9 mouse cellular contexts compared by ENCODE assay signal in genomic region chr19:12433033-12433432, GRCm38 (mm10). TPM values are rescaled to one million over a fixed set of nuclear protein-coding genes. Genes with fewer than 3 reads are reported as not detected.
DNase-seq lines count a peak whose midpoint lies in the region; TF ChIP-seq lines count a peak whose summit lies in the region.
"Had no signal": no experiment of that assay in that cellular context is flagged by ENCODE, and none has a peak within 500 bp of the region (broad histone marks: within the 10 kb centered on the region; RNA-seq: fewer than 3 reads in every experiment).

No protein-coding gene starts in this region.

- TF ChIP-seq CTCF in heart, adult 2 months (IDR thresholded peaks at IDR 0.05): peak; percentile 72
- peak; percentile 59 for TF ChIP-seq CTCF in kidney, adult 2 months (conservative IDR thresholded peaks at IDR 0.05; ENCODE audit: insufficient read depth, insufficient read length, low read depth, low read length)

- H3K36me3 ChIP-seq in heart, adult 2 months (ENCODE audit: control insufficient read depth, insufficient read depth, low read length): no peaks in the 10 kb centered on the region
- H3K36me3 ChIP-seq in heart, embryonic 10.5 days: no peaks in the 10 kb centered on the region
- H3K36me3 ChIP-seq in kidney, adult 2 months (ENCODE audit: control insufficient read depth, insufficient read depth, low read length): no peaks in the 10 kb centered on the region

- no peak for TF ChIP-seq POLR2A in heart, adult 2 months (IDR thresholded peaks at IDR 0.05; ENCODE audit: insufficient read depth, low read depth, low read length)
- no peak for TF ChIP-seq POLR2A in kidney, adult 2 months (IDR thresholded peaks at IDR 0.05; ENCODE audit: low read depth, low read length)

- no peak overlapping the region for H3K4me3 ChIP-seq in heart, adult 2 months
- no peak overlapping the region for H3K4me3 ChIP-seq in heart, embryonic 10.5 days
- H3K4me3 ChIP-seq in kidney, adult 2 months (ENCODE audit: insufficient read depth, low read depth, low read length): no peak overlapping the region

- 12% methylated on average over 2 of the region's 2 CpGs for WGBS in heart, adult 2 months
- WGBS in heart, embryonic 10.5 days: 15% methylated on average over 2 of the region's 2 CpGs
- WGBS in kidney, adult 2 months: 7% methylated on average over 2 of the region's 2 CpGs

- intact Hi-C loops in heart, adult 2 months (cut with DNase I): loop anchor here (5.0 to 10.0 kb wide), 3 partner anchors 34 to 162 kb away; partner anchors contain the start of genes Dtx4 and Gm4952

- H3K4me1 ChIP-seq in heart, adult 2 months (ENCODE audit: control insufficient read depth, insufficient read depth, low read length): no peaks in the 10 kb centered on the region; the same call in 1 of the 2 replicates
- no peaks in the 10 kb centered on the region for H3K4me1 ChIP-seq in heart, embryonic 10.5 days
- no peaks in the 10 kb centered on the region for H3K4me1 ChIP-seq in kidney, adult 2 months (ENCODE audit: control insufficient read depth, insufficient read depth, low read length)

- no peaks in the 10 kb centered on the region for H3K79me2 ChIP-seq in heart, adult 2 months (replicated peaks; ENCODE audit: control insufficient read depth, insufficient read depth, low read length)

- no peak overlapping the region for H3K9ac ChIP-seq in heart, adult 2 months (ENCODE audit: low read depth, low read length)

- TF ChIP-seq EP300 in heart, adult 2 months (IDR thresholded peaks at IDR 0.05; ENCODE audit: insufficient read depth, low read depth, low read length): no peak

- no peaks in the 10 kb centered on the region for H3K9me3 ChIP-seq in heart, embryonic 10.5 days

- peak in 1 of 2 experiments; percentile 50 for DNase-seq in heart, adult 2 months
- DNase-seq in heart, embryonic 10.5 days (ENCODE audit: low spot score): no peak
- peak; percentile 2 to 11 for DNase-seq in CD8-positive naive resting alpha-beta T cell, adult 2 months (ENCODE audit: low read depth in 2 of 2, low spot score in 2 of 2)
- DNase-seq in cerebellum, adult 8-10 months: peak; percentile 11
- peak; percentile 10 for DNase-seq in gastrocnemius, postnatal 10 days
- peak; percentile 65 for DNase-seq in kidney, adult 2 months
- DNase-seq in lung, postnatal 4 days: peak; percentile 42 to 61
- DNase-seq in spleen, postnatal 36 days (ENCODE audit: low spot score in 2 of 2): peak; percentile 60 to 66

- no peaks in the 10 kb centered on the region for H3K27me3 ChIP-seq in heart, adult 2 months (ENCODE audit: control insufficient read depth, insufficient read depth, low read length)
- no peaks in the 10 kb centered on the region for H3K27me3 ChIP-seq in heart, embryonic 10.5 days (ENCODE audit: insufficient read depth, poor library complexity, severe bottlenecking)
- H3K27me3 ChIP-seq in kidney, adult 2 months (replicated peaks; ENCODE audit: control insufficient read depth, insufficient read depth, low read length): no peaks in the 10 kb centered on the region

- H3K27ac ChIP-seq in heart, adult 2 months: no peak overlapping the region
- H3K27ac ChIP-seq in heart, embryonic 10.5 days: no peak overlapping the region
- no peak overlapping the region for H3K27ac ChIP-seq in kidney, adult 2 months (ENCODE audit: insufficient read depth, low read depth, low read length)

RNA-seq across cellular contexts. Expression of gene Pfpl, which starts 5.3 kb away (rescaled TPM):
- total RNA-seq in heart, adult 2 months (2021): not detected
- polyA plus RNA-seq in heart, adult 2 months (2012; rRNA removed): not detected in 2 replicates
- polyA plus RNA-seq in heart, embryonic 10.5 days (2016; fragmentation: Nextera tagmentation; extraction: Ambion mirVana): not detected in 2 replicates
- total RNA-seq in gastrocnemius, postnatal 10 days (2021): not detected
- not detected in 2 replicates for polyA plus RNA-seq in kidney, adult 2 months (2012; rRNA removed)
- total RNA-seq: layer of hippocampus, adult 18-20 months had no signal

RNA-seq across cellular contexts. Expression of gene Olfr1441, which starts 15.8 kb away (rescaled TPM):
- total RNA-seq in heart, adult 2 months (2021): not detected
- not detected in 2 replicates for polyA plus RNA-seq in heart, adult 2 months (2012; rRNA removed)
- polyA plus RNA-seq in heart, embryonic 10.5 days (2016; fragmentation: Nextera tagmentation; extraction: Ambion mirVana): not detected in 2 replicates
- total RNA-seq in gastrocnemius, postnatal 10 days (2021): not detected
- not detected in 2 replicates for polyA plus RNA-seq in kidney, adult 2 months (2012; rRNA removed)
- total RNA-seq: layer of hippocampus, adult 18-20 months had no signal

RNA-seq across cellular contexts. Expression of gene Mpeg1, which starts 27.5 kb away (rescaled TPM):
- 1 to 10 TPM; 7.4 to 8.0 TPM for total RNA-seq in heart, adult 2 months (2021)
- polyA plus RNA-seq in heart, adult 2 months (2012; rRNA removed): 3.5 and 4.3 TPM in 2 replicates
- 0.05 TPM in 1 of 2 replicates, not detected in the other for polyA plus RNA-seq in heart, embryonic 10.5 days (2016; fragmentation: Nextera tagmentation; extraction: Ambion mirVana)
- total RNA-seq in gastrocnemius, postnatal 10 days (2021): 1 to 10 TPM; 2.0 to 4.1 TPM
- polyA plus RNA-seq in kidney, adult 2 months (2012; rRNA removed): 3.8 and 7.4 TPM in 2 replicates

RNA-seq across cellular contexts. Expression of gene Olfr1440, which starts 46.0 kb away (rescaled TPM):
- total RNA-seq in heart, adult 2 months (2021): not detected
- not detected in 2 replicates for polyA plus RNA-seq in heart, adult 2 months (2012; rRNA removed)
- polyA plus RNA-seq in heart, embryonic 10.5 days (2016; fragmentation: Nextera tagmentation; extraction: Ambion mirVana): not detected in 2 replicates
- total RNA-seq in gastrocnemius, postnatal 10 days (2021): not detected
- polyA plus RNA-seq in kidney, adult 2 months (2012; rRNA removed): not detected in 2 replicates
- total RNA-seq: layer of hippocampus, adult 18-20 months had no signal
